Mouse (Mus musculus) liver (tissue): Measurements from ENCODE around the gene Rbms1.

ENCODE experiments used
- DNase-seq: peaks from one replicate; pipeline ENCODE4 v3.0.0-alpha.2; 2020; ENCODE audit warnings: mixed read lengths

The Rbms1 gene

DNA sequence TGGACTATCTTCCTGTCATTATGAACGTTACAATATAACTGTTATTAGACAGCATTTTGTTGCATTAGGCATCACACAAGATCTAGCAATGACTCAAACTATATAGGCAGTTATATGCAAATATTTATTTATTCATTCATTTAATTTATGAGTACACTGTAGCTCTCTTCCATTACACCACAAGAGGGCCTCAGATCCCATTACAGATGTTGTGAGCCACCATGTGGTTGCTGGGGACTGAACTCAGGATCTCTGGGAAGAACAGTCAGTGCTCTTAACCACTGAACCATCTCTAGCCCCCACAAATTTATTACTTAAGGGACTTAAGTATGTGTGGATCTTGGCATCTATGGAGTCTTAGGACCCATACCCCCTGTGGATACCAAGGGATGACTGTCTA lies 214.4 kb downstream of the Rbms1 start:
- no peak for DNase-seq

DNA sequence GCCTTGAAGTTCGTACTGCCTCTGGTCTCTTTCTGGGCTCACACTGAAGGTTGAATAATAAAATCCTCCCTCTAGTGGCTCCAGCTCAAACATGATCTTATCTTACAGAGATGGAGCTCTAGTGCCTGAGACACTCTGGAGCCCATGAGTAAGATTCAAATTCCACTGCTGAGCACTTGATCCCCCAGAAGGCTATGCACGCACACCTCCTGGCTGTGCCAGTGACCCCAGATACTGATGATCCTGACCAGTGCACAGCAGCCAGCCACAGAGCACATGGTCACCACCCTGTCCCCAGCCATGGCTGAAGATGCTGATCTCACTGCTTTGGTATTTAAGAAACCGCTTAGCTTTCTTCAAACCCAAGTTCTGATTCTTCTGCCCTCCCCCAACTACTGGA lies 215.4 kb downstream of the Rbms1 start:
- DNase-seq = no peak

DNA sequence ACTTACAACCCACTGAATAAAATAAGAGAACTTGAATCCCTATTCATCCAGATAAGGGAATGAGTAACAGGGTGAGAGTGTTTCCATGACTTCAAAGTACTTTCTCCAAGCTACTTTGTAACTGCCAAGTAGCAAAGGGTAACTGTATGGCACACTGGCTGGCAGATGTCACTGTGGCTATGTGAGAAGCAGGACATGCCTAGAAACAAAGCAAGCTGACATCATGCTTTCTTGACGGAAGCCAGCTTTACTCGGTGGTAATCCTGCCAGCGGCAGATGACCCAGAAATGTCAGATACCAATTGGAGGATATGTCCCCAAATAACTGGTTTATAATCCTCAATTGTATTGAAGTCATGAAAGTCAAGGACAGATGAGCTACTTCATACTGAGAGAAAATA lies 218.3 kb downstream of the Rbms1 start:
- DNase-seq = no peak

DNA sequence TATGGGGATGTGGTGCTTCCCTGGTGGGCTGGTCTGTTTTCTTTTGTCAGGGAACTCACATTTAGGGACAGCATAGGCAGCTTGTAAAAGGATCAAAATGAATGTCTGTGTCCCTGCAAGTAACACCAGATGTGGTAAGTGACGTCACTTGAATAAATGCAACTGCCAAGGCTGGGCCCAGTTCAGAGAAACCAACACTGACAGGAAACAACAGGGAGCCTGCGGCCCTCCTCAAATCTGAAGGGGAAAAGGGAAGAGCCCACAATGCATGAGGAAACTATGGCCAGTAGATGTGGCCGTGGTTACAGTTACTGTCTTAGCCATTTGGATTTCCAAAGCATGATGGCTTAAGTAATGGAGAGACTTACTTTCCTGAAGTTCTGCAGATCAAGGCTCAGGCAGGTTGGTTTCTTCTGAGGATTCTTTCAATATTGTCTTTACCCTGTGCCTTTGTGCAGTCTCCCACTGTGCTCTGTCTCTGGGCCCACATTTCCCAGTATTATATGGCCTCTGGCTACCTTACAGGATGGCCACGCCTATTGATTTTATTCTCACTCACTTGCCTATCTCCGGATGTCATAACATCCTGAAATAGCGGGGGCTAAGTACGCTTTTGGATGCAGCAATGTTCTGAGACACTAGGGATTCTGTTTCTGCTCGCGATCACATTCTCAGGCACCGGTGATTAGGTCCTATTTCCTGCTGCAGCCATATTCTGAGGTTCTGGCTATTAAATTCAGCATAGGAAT lies 223.4 kb downstream of the Rbms1 start:
- no peak for DNase-seq

DNA sequence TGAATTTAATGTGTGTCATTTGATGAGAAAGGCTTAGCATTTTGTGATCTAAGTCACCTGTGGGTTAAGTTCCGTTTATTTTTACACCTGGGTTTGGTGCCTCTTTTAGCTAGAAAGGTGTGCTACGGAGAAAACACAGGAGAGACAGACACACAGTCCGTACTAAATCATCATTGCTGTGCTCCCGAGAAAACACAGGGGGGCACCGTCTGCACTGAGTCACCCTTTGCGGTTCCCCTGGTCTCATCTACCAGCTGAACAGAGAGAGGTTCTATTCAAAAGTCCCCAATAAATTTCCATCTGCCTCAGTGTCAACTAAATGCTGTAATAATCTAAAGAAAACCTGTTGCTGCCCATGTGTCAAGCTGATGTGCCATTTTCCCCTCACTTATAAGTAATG lies 232.1 kb downstream of the Rbms1 start:
- DNase-seq = no peak

DNA sequence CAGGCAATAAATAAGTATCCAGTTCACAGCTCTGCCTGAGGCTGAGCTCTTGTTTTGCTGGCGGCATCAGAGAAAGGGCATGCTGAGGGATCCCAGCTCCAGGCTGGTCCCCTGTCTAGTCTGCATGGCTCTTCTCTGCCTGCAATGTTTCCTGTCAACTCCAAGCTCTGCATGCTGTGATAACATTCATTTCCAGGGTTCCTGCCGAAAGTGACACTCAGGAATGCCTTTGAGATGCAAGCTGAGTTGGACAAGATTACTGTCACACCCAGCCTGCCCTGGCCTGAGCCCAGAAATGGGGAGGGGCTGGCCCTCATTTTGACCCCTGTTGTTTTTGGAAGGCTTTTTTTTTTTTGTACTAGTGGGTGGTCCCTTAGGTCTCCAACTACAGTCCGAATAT lies 233.0 kb downstream of the Rbms1 start:
- no peak for DNase-seq

DNA sequence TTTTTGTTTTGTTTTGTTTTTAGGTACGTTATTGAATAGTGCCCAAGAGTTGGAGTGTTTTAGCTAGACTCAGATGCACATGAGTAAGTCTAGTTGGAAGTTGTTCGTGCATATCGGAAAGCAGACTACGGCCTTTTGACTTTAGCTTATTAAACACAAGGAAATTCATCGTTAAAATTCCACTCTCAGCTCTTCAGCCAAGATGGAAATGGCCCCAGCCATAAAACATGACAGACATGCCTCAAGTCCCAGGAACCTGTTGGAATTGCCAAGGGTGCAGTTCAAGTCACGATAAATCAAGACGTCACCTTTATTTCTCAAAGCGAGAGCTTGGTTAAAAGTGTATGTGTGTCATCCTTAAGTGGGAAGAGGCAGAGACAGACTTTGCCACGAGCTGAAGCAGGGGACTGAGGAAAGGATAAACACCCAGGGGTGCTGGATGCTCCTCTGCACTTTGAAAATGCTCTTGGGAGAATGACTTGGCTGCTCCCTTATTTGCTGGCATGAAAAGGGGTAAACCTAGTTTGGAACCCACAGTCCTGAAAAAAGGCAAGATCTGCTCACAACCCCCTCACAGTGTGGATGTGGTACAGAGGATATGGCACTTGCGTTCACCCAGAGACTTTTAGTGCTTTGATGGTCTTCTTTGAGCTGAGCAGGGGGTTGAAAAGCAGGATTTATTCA lies 233.9 kb downstream of the Rbms1 start:
- no peak for DNase-seq

DNA sequence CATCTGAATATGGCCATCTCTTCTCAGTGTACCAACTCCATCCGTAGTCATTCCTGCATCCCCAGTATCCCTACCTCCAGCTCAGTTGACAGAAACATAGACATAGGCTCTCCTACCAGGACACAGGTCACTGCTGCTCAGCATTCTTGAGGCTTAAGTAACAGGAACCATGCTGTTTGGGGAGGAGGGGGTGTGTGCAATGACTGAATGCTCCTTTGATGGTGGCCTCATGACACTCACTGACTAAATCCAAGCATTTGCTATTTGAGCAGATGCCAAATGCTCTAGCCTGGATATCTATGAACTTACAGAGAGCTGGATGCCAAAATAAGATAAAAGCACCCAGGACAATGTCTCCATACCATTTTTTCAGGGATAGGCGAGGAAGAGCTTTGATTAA lies 238.3 kb downstream of the Rbms1 start:
- no peak for DNase-seq

DNA sequence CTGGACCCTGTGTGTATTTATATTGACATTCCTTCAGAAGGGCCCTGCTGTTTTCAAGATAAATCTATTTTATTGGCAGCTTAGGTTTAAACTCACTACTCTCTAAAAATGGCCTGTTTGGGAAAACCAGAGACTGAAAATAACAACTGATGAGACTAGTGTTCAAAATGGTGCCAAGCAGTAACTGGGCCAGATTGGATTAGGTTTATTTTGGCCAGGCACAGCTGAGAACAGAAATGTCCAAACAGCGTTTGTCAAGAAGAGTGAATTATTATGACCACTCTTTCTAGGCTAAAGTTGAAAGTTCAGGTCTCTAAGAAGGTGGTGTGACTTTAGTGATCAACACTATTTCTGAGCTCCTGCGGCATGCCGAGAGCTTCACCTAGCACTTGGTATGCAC lies 240.0 kb downstream of the Rbms1 start:
- no peak for DNase-seq

DNA sequence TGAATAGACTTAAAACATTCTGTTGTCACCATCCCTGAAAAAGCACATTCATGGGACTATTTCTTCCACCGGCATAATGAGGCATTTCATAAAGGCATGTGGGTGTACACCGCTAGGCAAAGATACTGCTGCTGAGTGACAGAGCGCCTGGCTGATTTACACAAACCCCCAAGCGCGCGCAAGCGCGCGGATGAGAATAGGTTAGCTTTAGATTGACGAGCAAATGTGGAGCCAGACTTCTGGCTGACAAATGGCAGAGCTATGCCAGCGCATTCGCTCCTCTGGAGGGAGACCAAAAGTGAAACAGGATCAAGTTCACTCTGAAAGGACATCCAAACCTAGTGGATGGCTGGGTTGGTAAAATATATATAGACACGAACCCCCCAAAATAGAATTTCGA lies 240.5 kb downstream of the Rbms1 start, which contains the start of gene Itgb6:
Gene Itgb6, minus strand, starts transcription at position 130 of the 400 bp plus-strand sequence.
- no peak for DNase-seq

DNA sequence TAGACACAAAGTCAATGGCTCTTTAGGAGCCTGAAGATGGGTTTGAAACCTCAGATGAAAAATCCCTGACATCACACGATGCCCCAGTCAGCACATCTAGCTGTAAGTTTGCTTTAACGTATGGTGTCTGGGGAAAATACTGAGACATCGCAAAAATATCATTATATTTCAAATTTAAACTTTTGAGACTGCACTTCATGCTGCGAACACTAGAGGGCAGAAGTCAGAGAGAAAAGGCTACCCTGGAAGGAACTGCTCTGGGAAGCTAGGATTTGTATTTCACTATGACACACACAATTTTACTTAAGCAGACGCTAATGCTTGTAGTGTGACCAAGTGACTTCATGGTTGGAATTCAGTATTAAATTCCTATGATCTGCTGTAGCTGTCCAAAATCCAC lies 242.1 kb downstream of the Rbms1 start:
- DNase-seq = no peak

DNA sequence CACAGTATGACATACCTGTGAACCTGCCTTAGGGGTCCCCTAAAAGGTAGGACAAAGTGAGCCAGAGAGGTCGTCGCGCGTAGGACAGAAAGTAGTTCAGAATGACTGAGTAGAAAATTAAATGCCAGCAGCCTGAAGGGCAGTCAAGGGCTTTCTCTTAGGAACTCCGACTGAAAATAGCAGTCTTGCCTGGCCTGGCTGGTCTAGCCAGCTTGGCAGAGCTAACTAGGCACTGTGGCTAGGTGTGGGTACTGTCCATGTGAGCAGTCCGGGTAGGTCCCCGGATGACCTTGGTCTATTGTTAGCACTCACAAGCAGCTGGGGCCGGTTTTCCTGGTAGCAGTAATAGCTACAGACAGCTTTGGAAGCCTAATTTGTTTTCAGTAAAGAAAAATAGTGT lies 242.8 kb downstream of the Rbms1 start:
- no peak for DNase-seq

DNA sequence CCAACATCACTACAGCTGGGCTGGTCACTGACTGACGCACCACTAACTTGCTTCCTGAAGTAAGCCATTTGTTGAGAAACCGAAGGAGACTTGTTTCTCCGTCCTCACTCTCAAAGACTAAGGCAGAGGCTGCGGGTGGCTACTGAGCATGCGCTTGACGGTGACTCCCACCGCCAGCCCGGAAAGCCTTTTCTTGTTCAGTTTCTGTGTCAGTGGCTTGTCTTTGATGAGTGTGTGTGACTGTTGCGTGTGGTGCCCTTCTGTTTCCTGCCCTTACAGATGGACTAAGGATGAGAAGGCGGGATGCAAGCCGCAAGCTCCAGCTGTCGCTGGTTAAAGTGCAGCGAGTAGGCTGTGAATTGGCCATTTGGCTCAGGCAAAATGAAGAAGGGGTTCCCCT lies 245.6 kb downstream of the Rbms1 start:
- DNase-seq = no peak

DNA sequence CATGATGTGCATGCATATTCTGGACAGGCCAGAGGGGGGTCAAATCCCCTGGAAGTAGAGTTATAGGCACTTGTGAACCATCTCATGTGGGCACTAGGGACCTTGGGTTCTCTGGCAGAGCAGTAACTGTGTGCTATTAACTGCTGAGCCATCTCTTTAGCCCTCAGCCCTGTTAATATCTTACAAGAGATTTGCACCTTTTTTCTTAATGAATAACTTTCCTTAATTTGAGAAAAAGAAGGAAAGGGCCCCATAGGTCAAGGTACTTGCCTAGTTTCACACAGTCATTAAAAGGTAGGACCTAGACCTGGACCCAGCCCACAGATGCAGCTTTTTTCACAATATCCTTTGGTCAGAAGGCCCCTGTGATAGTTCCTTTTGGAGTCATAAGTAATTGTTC lies 246.4 kb downstream of the Rbms1 start:
- DNase-seq = no peak

DNA sequence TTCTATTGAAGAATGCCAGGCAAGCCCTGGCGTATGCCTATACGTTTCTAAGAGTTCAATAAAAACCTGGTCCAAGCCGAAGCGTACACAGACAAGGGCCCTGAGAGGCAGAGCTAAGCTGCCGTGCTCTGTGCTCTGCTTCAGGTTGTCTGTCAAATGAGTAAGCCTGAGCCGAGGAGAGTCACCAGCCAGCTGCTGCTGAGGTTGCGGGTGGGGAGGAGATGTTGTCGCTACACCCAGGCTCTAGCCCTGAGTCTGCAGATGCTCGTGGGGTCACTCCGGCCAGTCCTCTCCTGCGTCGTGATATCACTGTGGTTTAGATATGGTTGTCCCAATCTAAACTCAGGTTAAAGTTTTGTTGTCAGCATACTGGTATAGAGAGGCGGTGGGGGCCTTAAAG lies 247.2 kb downstream of the Rbms1 start:
- DNase-seq = no peak

DNA sequence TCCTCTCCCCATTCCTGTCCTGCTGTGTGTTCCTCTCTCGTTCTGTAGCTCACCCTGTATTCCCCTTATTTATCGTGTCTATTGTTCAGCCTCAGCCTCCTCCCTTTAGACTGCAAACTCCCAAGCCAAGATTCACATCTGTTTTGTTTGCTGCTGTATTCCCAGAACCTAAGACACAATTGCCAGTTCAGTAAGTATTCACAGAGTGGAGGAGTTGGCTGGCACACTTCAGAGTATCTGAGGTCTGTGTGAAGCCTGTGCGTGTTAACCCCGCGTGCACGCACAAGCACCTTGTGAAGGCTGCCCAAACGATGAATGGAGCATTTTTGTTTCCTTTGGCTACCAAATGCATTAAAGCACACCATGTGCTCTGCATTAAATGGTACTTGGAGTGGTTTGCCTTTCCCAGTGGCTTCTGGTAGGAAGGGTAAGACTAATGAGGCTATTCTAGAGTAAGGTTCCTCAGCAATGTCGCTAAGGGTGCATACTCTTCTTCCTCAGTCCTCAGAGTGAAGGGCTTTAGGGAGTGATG lies 248.0 kb downstream of the Rbms1 start:
- no peak for DNase-seq

DNA sequence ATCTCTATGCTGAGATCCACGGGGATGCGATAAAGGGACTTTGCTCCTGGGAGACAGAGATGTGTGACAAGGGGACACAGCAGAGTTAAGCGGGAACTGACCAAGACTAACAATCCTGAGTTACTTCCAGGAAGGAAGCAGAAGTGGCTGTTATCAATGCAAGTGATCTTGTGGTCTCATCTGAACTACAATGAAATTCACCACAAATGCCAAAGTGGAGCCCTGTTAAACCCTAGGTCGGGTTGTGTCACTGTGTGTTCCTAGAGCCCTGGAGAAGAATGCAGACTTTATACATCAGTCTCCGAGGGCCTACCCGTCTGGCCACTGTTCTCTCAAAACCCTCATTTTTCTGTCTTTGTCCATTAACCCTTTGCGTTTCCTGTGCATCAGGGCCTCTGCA lies 248.5 kb downstream of the Rbms1 start:
- DNase-seq = no peak

DNA sequence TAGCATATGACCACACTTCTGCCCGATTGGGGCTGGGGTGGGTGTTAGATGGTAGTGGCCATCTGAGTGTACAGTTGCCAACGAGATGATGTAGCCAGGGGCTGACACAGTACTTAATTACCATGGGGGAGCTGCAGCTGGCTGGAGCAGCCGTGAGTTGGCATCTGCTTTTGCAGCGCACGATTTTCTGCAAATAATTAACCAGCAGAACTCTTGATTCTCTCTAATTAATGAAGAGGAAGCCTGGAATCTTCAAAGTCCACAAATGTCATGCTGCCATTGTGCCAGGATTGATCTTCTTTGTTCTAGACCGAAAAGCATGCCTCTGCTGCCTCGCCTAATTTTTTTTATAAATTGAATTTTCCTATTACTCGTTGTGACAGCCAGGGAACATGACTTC lies 249.1 kb downstream of the Rbms1 start:
- DNase-seq = no peak

DNA sequence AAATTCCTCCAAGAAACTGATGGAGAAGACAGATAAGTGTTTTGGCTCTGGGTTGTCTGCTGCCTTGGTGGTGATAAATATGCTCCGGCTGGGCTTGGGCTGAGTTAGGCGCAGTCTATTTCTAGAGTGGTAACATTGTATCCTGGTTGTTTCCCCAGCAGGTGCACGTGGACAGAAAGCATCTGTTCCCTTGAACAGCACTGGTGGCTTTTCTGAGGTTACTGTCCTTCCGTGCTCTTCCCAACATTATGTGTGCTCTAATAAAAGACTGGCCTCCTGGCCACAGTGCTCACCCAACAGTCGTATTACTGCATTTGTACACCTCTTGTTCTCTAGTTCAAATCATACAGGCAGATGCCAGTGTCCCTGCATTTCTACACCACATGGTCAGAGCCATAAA lies 250.1 kb downstream of the Rbms1 start:
- DNase-seq = no peak

DNA sequence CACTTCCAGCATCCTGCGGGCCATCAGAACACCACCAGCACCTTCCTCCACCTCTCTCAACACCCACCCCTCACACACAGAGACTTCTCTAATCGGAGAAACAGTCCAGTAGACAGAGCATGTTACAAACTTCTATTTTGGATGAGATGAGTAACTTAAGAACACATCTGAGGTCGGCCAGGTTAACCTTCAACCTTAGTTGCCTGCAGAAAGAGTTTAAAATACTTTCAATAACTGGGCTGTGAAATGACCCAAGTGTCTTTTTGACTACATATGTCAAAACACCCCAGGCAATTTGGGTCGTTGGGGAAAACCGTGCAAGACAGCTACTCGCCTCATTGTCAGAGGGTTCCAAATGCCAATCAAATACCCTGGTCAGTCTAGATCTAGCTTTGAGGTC lies 250.5 kb downstream of the Rbms1 start:
- DNase-seq = no peak

DNA sequence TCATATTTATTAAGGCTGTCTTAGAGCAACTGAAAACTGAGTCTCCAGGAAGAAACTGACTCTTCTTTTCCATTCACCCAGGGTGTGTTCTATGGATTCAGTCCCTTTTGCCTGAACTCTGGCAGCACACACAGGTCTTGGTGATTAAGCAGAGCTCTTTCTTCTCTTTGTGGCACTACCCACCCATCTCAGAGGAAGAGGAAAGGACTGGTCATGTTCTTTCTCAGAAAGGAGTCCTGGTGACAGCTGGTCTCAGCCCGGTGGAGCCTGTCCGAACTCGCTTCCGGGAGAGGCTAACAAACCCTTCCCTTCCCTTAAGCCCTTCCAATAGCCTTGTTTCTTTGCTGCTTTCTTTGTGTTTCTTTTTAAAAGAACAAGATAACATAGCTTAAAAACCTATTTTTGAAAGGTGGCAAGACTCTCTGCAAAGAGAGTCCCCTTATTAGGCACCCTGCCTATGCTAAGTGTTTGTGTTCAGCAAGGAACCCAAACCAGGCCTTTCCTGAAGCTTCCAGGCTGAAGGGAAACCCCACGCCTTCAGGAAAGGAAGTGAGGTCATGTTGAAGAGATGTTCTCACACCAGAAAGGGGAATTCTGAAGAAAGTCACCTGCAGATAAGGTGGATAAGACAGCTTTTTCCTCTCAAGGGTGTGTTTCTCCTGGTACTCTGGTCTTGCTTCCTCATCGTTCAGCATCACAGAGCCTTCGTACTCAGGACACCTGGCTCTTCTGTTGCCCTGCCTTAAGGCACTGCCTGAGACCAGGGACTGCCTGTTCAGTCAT lies 251.7 kb downstream of the Rbms1 start:
- DNase-seq = no peak

DNA sequence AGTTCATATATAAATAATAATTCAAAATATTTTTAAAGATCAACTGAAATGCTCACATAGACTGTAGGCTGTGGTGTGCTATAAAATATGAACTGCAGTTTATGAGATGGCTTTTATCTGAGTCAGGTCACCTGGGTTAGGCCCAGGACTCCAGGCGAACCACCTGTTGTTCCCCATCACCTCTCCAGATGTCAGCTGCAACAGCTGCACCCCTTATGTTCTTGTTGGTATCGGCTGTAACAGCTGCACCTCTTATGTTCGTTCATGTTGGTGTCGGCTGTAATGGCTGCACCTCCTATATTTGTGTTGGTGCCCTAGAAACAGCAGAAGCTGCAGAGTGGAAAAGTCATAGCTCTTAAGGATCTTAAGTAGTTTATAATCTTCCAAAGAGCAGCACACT lies 252.7 kb downstream of the Rbms1 start:
- DNase-seq = no peak

DNA sequence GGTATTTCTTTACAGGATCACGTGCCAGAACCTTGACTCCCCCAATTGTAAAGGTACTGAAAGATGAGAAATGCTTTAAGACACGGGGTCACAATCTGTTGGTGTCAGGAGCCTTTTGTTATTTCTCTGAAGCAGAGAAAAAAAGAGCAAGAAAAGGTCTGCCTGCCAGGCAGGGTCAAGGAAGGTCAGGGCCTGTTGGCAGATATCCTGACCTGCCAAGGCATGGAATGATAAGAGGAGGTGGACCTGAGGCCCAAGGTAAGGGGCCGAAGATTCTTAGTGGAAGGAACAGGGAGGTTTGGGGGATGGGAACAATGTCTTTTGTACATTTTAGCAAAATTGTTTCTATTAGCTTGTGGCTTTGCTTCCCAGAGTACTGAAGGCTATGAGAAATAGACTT lies 254.3 kb downstream of the Rbms1 start:
- no peak for DNase-seq

DNA sequence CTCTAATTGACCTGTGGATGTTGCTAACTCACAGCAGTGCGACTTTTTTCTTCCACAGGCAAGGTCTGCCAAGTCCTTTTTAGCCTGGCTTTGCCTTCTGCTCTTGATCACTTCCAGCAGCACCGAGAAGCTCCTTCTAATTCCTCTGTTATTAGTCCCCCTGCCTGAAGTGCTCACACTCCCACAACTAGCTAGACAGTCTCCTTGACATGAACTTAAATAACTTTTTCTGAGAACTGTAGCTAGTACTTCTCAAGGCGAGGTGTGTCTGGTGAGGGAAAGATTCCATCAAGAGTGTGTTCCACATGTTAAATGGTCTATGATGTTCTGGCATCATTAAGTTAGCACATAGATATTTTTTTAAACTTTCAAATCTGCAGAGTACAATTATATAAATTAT lies 256.1 kb downstream of the Rbms1 start:
- DNase-seq = no peak
